9 mouse cellular contexts compared by ENCODE assay signal in the genomic region with DNA sequence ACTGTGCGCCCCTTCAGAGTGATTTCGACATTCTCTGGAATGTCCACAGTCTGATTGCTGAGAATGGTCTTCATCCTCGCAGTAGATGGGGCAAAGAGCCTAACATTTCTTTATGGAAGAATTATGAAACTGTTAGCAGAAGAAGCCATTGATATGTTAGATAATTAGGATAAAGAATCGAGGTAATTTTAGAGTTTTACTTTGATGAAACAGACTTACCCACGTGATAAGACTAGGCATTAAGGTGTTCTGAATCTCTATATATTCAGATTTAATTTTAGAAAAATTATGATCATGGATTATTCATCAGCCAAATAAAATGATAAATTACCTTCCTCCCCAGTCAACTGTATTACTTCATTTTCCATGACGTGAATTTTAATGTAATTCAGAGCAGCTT. TPM values are rescaled to one million over a fixed set of nuclear protein-coding genes. Genes with fewer than 3 reads are reported as not detected.
DNase-seq lines count a peak whose midpoint lies in the region; ATAC-seq and TF ChIP-seq lines count a peak whose summit lies in the region.
"Had no signal": no experiment of that assay in that cellular context is flagged by ENCODE, and none has a peak within 500 bp of the region (broad histone marks: within the 10 kb centered on the region; RNA-seq: fewer than 3 reads in every experiment).

A gene (minus strand): TSS at position 101 of the 400 bp plus-strand sequence.

- no peak for TF ChIP-seq CTCF in cortical plate, adult 2 months (IDR thresholded peaks at IDR 0.05; ENCODE audit: extremely low read depth, insufficient read depth, low read length)

- no peak within 1 kb of the TSS for H3K4me3 ChIP-seq in kidney, embryonic 14.5 days (ENCODE audit: low read length)
- H3K4me3 ChIP-seq in cortical plate, adult 2 months (ENCODE audit: insufficient read depth, low read length): no peak within 1 kb of the TSS
- no peak within 1 kb of the TSS for H3K4me3 ChIP-seq in heart, embryonic 11.5 days (ENCODE audit: low read depth, low read length)
- H3K4me3 ChIP-seq: megakaryocyte, embryonic 14.5 days had no signal

- H3K27ac ChIP-seq in kidney, embryonic 14.5 days (ENCODE audit: low read depth, low read length): no peak within 1 kb of the TSS
- H3K27ac ChIP-seq in cortical plate, adult 2 months (ENCODE audit: insufficient read depth, low read length): no peak within 1 kb of the TSS
- no peak within 1 kb of the TSS for H3K27ac ChIP-seq in heart, embryonic 11.5 days (ENCODE audit: low read depth, low read length)

- H3K36me3 ChIP-seq in kidney, embryonic 14.5 days (ENCODE audit: control insufficient read depth, insufficient read depth, low read length): no peaks in the 10 kb centered on the region
- no peaks in the 10 kb centered on the region for H3K36me3 ChIP-seq in heart, embryonic 11.5 days (ENCODE audit: control insufficient read depth, insufficient read depth, low read length)

- no peak within 1 kb of the TSS for H3K9ac ChIP-seq in kidney, embryonic 14.5 days (ENCODE audit: low read depth, low read length)
- H3K9ac ChIP-seq in heart, embryonic 11.5 days (ENCODE audit: low read depth, low read length): no peak within 1 kb of the TSS

- no peak within 1 kb of the TSS for H3K4me2 ChIP-seq in kidney, embryonic 14.5 days (replicated peaks; ENCODE audit: low read depth, low read length)
- no peak within 1 kb of the TSS for H3K4me2 ChIP-seq in heart, embryonic 11.5 days

- H3K9me3 ChIP-seq in kidney, embryonic 14.5 days (ENCODE audit: control insufficient read depth, low read length): no peaks in the 10 kb centered on the region
- no peaks in the 10 kb centered on the region for H3K9me3 ChIP-seq in heart, embryonic 11.5 days (replicated peaks; ENCODE audit: control insufficient read depth, low read length)
- H3K9me3 ChIP-seq: megakaryocyte, embryonic 14.5 days had no signal

- 75% methylated on average over 5 of the region's 6 CpGs for WGBS in kidney, embryonic 14.5 days
- 78% methylated on average over 5 of the region's 6 CpGs for WGBS in heart, embryonic 11.5 days (ENCODE audit: insufficient replicate concordance)

- no peaks in the 10 kb centered on the region for H3K27me3 ChIP-seq in kidney, embryonic 14.5 days (ENCODE audit: control insufficient read depth, insufficient read depth, low read length)
- no peaks in the 10 kb centered on the region for H3K27me3 ChIP-seq in heart, embryonic 11.5 days (ENCODE audit: control insufficient read depth, insufficient read depth, low read length)

- no peaks in the 10 kb centered on the region for H3K4me1 ChIP-seq in kidney, embryonic 14.5 days (ENCODE audit: control insufficient read depth, insufficient read depth, low read length)
- no peaks in the 10 kb centered on the region for H3K4me1 ChIP-seq in cortical plate, adult 2 months (ENCODE audit: control insufficient read depth, insufficient read depth, low read length)
- no peaks in the 10 kb centered on the region for H3K4me1 ChIP-seq in heart, embryonic 11.5 days (ENCODE audit: control insufficient read depth, insufficient read depth, low read length)

- no peak for TF ChIP-seq POLR2A in cortical plate, adult 2 months (IDR thresholded peaks at IDR 0.05; ENCODE audit: extremely low read depth, insufficient read depth, low read length)

- ATAC-seq in kidney, embryonic 14.5 days (ENCODE audit: low FRiP score, low TSS enrichment): no peak
- ATAC-seq in heart, embryonic 11.5 days (replicated peaks; ENCODE audit: insufficient number of reproducible peaks, low FRiP score, low TSS enrichment): no peak
- no peak for ATAC-seq in monocyte, adult 5-6 weeks (replicated peaks; ENCODE audit: insufficient number of reproducible peaks, low FRiP score, low TSS enrichment, poor library complexity, severe bottlenecking)

- DNase-seq in kidney, postnatal 25 days: no peak
- no peak for DNase-seq in layer of hippocampus, postnatal 36 days
- no peak for DNase-seq in urinary bladder, adult 18-20 months (ENCODE audit: low spot score in 2 of 2)
- DNase-seq in frontal cortex, postnatal 36 days (ENCODE audit: low spot score in 2 of 2): no peak

RNA-seq across cellular contexts. Expression of the gene that starts here (rescaled TPM):
- 142 and 148 TPM in 2 replicates for polyA plus RNA-seq in kidney, embryonic 14.5 days (2014; fragmentation: Nextera tagmentation; extraction: Ambion mirVana)
- 46.1 and 52.8 TPM in 2 replicates for polyA plus RNA-seq in cortical plate, adult 2 months (2012; rRNA removed)
- 83.5 and 91.5 TPM in 2 replicates for polyA plus RNA-seq in heart, embryonic 11.5 days (2014; fragmentation: Nextera tagmentation; extraction: Ambion mirVana)
- total RNA-seq in layer of hippocampus, postnatal 36 days (2021): 10 to 100 TPM; 28.6 to 35.9 TPM
- 60.6 to 75.0 TPM (median 69.6 TPM) in 3 replicates for total RNA-seq in monocyte, adult 5-6 weeks (2017)
